Mouse (Mus musculus): ENCODE measurements around the gene Speer4f1.

DNA sequence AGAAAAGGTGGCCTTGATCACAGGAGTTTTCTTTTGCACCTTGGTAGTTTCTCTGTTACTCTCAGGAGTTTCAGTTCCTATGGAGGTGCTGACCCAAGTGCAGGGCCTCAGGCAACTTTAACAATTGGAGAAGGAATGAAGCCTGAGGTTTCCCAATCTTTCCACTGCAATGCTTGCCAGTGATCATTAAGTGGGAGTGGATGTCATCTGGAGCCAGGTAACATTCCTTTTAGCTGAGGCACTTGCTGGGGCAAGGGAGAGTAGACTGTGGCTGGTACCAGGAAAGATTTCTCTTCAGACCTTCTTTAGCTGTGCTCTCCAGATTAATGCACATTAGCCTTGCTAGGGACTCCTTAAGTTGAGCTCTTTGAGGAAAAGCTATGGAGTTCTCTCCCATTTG lies 29.6 kb downstream of the Speer4f1 start:
- no peak for TF ChIP-seq CTCF (IDR thresholded peaks at IDR 0.05; ENCODE audit: control insufficient read depth, insufficient read depth, insufficient replicate concordance, low read depth, low read length)
- no peak for TF ChIP-seq POLR2A (IDR thresholded peaks at IDR 0.05; ENCODE audit: control insufficient read depth, low read depth, low read length)
